Mouse (Mus musculus) hindbrain, embryonic 15.5 days (tissue): ENCODE data around the gene Afg3l1. TPM values are rescaled to one million over a fixed set of nuclear protein-coding genes. Genes with fewer than 3 reads are reported as not detected.
"Not testable (repeated sequence)": the region's sequence is repeated elsewhere in the genome, so short reads cannot be mapped to it uniquely, and the experiment has no call there.

Source experiments
- ATAC-seq: fragments of 200-750 bp; cut with Nextera tagmentation; 2 replicates; pipeline ENCODE4 v1.8.0; 2017; ENCODE audit warnings: low read depth, moderate number of reproducible peaks, moderate TSS enrichment; ENCODE audit not compliant: low FRiP score
- H3K27ac ChIP-seq: fragments of 300-500 bp; sonication (generic); replicated peaks from 2 replicates; pipeline ENCODE4 v1.5.1; 2015; ENCODE audit warnings: mild to moderate bottlenecking, inconsistent platforms
- H3K27me3 ChIP-seq: fragments of 300-500 bp; sonication (generic); 2 replicates; pipeline ENCODE4 v1.6.1; 2015; ENCODE audit warnings: control low read depth, inconsistent platforms
- H3K36me3 ChIP-seq: fragments of 300-500 bp; sonication (generic); 2 replicates; pipeline ENCODE4 v1.6.1; 2015; ENCODE audit warnings: control low read depth, inconsistent platforms
- H3K4me1 ChIP-seq: fragments of 300-500 bp; sonication (generic); replicated peaks from 2 replicates; pipeline ENCODE4 v1.6.1; 2015; ENCODE audit warnings: control low read depth, inconsistent platforms
- H3K4me2 ChIP-seq: fragments of 300-500 bp; sonication (generic); 2 replicates; pipeline ENCODE4 v1.6.1; 2015; ENCODE audit warnings: moderate library complexity, mild to moderate bottlenecking, inconsistent platforms
- H3K4me3 ChIP-seq: fragments of 300-500 bp; sonication (generic); 2 replicates; pipeline ENCODE4 v1.5.1; 2015; ENCODE audit warnings: mild to moderate bottlenecking, inconsistent platforms
- H3K9ac ChIP-seq: fragments of 300-500 bp; sonication (generic); 2 replicates; pipeline ENCODE4 v1.6.1; 2015; ENCODE audit warnings: inconsistent platforms
- H3K9me3 ChIP-seq: fragments of 300-500 bp; sonication (generic); 2 replicates; pipeline ENCODE4 v1.6.1; 2016; ENCODE audit warnings: control low read depth, inconsistent platforms
- WGBS: fragments of 180-500 bp; shearing (Covaris S2); methylation state at CpG from one replicate; pipeline ENCODE4 v1.1.7; 2015; 5-methylcytosine and 5-hydroxymethylcytosine counted together
- polyA plus RNA-seq: library from polyadenylated mRNA; unstranded; fragments of >200 nt; fragmentation: Nextera tagmentation; extraction: Ambion mirVana; gene quantifications from 2 replicates; pipeline ENCODE4 v1.2.1, GENCODE M21; 2015

Afg3l1 gene
- polyA plus RNA-seq, 1 experiment from 2014 or later, result 52.9 TPM

GRCm38 (mm10) chr8:123443576-123443921 is 34.2 kb upstream of the Afg3l1 start:
- H3K4me2 ChIP-seq, result peak overlapping the region; percentile 68
- H3K4me1 ChIP-seq, result peaks cover 18% of the 10 kb centered on the region
- H3K36me3 ChIP-seq, result peaks cover 5% of the 10 kb centered on the region; the same call in 1 of the 2 replicates
- ATAC-seq, result no peak
- peak overlapping the region; percentile 94; the same call in 1 of the 2 replicates for H3K27ac ChIP-seq
- H3K9ac ChIP-seq, result peak overlapping the region; percentile 84
- WGBS, result 30% methylated on average over 4 of the region's 4 CpGs
- H3K27me3 ChIP-seq, result no peaks in the 10 kb centered on the region
- no peaks in the 10 kb centered on the region for H3K9me3 ChIP-seq
- peak overlapping the region; percentile 83 for H3K4me3 ChIP-seq

GRCm38 (mm10) chr8:123444131-123444530 is 33.6 kb upstream of the Afg3l1 start:
- WGBS, result 90% methylated on average over 6 of the region's 6 CpGs
- H3K27me3 ChIP-seq, result no peaks in the 10 kb centered on the region
- peaks cover 18% of the 10 kb centered on the region for H3K4me1 ChIP-seq
- H3K27ac ChIP-seq, result no peak overlapping the region
- no peaks in the 10 kb centered on the region for H3K9me3 ChIP-seq
- peak overlapping the region; percentile 83 for H3K4me3 ChIP-seq
- peaks cover 7% of the 10 kb centered on the region; the same call in 1 of the 2 replicates for H3K36me3 ChIP-seq
- peak overlapping the region; percentile 68 for H3K4me2 ChIP-seq
- no peak overlapping the region for H3K9ac ChIP-seq
- ATAC-seq, result no peak

GRCm38 (mm10) chr8:123445981-123446380 is 31.7 kb upstream of the Afg3l1 start:
- no peak for ATAC-seq

GRCm38 (mm10) chr8:123446799-123447198 is 30.9 kb upstream of the Afg3l1 start:
- 93% methylated on average over 6 of the region's 6 CpGs for WGBS

More at GRCm38 (mm10) chr8:123445981-123446380, 31.7 kb upstream of the Afg3l1 start:
- H3K9me3 ChIP-seq, result no peaks in the 10 kb centered on the region
- 89% methylated on average over 10 of the region's 10 CpGs for WGBS
- peaks cover 13% of the 10 kb centered on the region; the same call in 1 of the 2 replicates for H3K36me3 ChIP-seq
- no peak overlapping the region for H3K4me3 ChIP-seq
- H3K4me1 ChIP-seq, result peaks cover 18% of the 10 kb centered on the region
- H3K4me2 ChIP-seq, result no peak overlapping the region
- H3K27me3 ChIP-seq, result no peaks in the 10 kb centered on the region
- H3K27ac ChIP-seq, result no peak overlapping the region
- no peak overlapping the region for H3K9ac ChIP-seq

GRCm38 (mm10) chr8:123450783-123451182 is 26.9 kb upstream of the Afg3l1 start:
- Histone ChIP-seq H3K36me3 (peaks cover 50% of the 10 kb centered on the region), H3K4me2 (no peak overlapping the region), H3K27me3 (no peaks in the 10 kb centered on the region), H3K27ac (no peak overlapping the region), H3K9ac (no peak overlapping the region), H3K4me1 (no peaks in the 10 kb centered on the region), H3K9me3 (no peaks in the 10 kb centered on the region), H3K4me3 (no peak overlapping the region)
- WGBS, result 92% methylated on average over 5 of the region's 5 CpGs
- no peak for ATAC-seq

More at GRCm38 (mm10) chr8:123446799-123447198, 30.9 kb upstream of the Afg3l1 start:
- Histone ChIP-seq H3K9me3 (no peaks in the 10 kb centered on the region), H3K4me1 (peaks cover 18% of the 10 kb centered on the region), H3K27ac (no peak overlapping the region), H3K9ac (no peak overlapping the region), H3K4me2 (no peak overlapping the region), H3K27me3 (no peaks in the 10 kb centered on the region), H3K4me3 (no peak overlapping the region), H3K36me3 (peaks cover 19% of the 10 kb centered on the region; the same call in 1 of the 2 replicates)
- no peak for ATAC-seq

GRCm38 (mm10) chr8:123451747-123452146 is 26.0 kb upstream of the Afg3l1 start:
- not testable (repeated sequence) for H3K4me3 ChIP-seq, H3K9me3 ChIP-seq, H3K9ac ChIP-seq, H3K4me1 ChIP-seq, H3K4me2 ChIP-seq, H3K27ac ChIP-seq, ATAC-seq, H3K27me3 ChIP-seq
- peaks cover 60% of the 10 kb centered on the region for H3K36me3 ChIP-seq
- 97% methylated on average over 12 of the region's 12 CpGs for WGBS

- Histone ChIP-seq H3K4me2 (no peak overlapping the region), H3K4me3 (no peak overlapping the region), H3K9me3 (no peaks in the 10 kb centered on the region), H3K27ac (no peak overlapping the region), H3K27me3 (no peaks in the 10 kb centered on the region), H3K4me1 (no peaks in the 10 kb centered on the region), H3K9ac (no peak overlapping the region), H3K36me3 (peaks cover 64% of the 10 kb centered on the region)
- ATAC-seq, result no peak
- WGBS, result 85% methylated on average over 4 of the region's 4 CpGs
Observed at GRCm38 (mm10) chr8:123452149-123452548, 25.6 kb upstream of the Afg3l1 start.

DNA sequence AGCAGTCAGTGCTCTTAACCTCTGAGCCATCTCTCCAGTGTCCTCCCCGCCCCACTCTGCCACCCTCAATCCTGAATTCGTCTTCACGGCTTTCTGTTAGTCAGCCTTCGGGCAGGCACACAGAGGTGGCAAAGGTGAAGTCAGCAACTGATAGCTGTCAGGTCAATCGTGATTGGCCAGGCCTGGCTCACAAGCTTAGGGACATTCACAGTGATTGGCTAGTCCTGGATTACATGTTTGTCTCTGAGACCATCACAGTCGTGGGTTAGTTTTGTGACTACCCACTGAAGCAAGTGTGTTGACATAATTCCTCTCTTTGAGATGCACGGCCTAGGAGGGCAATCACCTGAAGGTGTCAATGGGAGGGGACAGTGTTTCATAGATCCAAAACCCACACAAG is 24.4 kb upstream of the Afg3l1 start:
- Histone ChIP-seq H3K36me3 (peaks cover 73% of the 10 kb centered on the region), H3K4me2 (no peak overlapping the region), H3K27me3 (no peaks in the 10 kb centered on the region), H3K27ac (no peak overlapping the region), H3K9me3 (no peaks in the 10 kb centered on the region), H3K9ac (no peak overlapping the region), H3K4me3 (no peak overlapping the region), H3K4me1 (no peaks in the 10 kb centered on the region)
- no peak for ATAC-seq
- 76% methylated on average over 7 of the region's 7 CpGs for WGBS

DNA sequence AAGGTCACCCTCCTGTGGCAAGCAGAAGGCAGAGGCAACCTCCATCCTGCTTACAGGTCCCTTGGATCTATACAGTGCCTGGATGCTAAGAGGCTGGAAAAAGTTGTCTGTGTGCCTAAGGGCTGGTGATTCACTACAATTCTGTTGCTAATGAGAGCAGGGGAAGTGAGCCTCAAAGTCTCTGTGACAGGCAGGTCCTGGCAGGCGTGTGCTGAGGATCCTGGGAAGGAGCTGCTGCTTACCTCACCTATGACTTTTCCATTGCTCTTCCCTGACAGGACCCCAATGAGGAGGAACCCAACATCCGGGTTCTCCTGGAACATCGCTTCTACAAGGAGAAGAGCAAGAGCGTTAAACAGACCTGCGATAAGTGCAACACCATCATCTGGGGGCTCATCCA is 23.8 kb upstream of the Afg3l1 start:
- 88% methylated on average over 5 of the region's 5 CpGs for WGBS

GRCm38 (mm10) chr8:123454559-123454958 is 23.1 kb upstream of the Afg3l1 start:
- Histone ChIP-seq H3K9ac (no peak overlapping the region), H3K36me3 (peaks cover 81% of the 10 kb centered on the region), H3K27ac (no peak overlapping the region), H3K4me3 (no peak overlapping the region), H3K27me3 (no peaks in the 10 kb centered on the region), H3K4me1 (no peaks in the 10 kb centered on the region), H3K4me2 (no peak overlapping the region), H3K9me3 (no peaks in the 10 kb centered on the region)
- no peak for ATAC-seq
- 97% methylated on average over 6 of the region's 6 CpGs for WGBS

More for the DNA sequence above, 23.8 kb upstream of the Afg3l1 start:
- no peaks in the 10 kb centered on the region for H3K27me3 ChIP-seq
- H3K36me3 ChIP-seq, result peaks cover 75% of the 10 kb centered on the region
- ATAC-seq, result no peak
- H3K4me3 ChIP-seq, result no peak overlapping the region
- no peaks in the 10 kb centered on the region for H3K9me3 ChIP-seq
- no peak overlapping the region for H3K27ac ChIP-seq
- no peak overlapping the region for H3K9ac ChIP-seq
- no peaks in the 10 kb centered on the region for H3K4me1 ChIP-seq
- no peak overlapping the region for H3K4me2 ChIP-seq

DNA sequence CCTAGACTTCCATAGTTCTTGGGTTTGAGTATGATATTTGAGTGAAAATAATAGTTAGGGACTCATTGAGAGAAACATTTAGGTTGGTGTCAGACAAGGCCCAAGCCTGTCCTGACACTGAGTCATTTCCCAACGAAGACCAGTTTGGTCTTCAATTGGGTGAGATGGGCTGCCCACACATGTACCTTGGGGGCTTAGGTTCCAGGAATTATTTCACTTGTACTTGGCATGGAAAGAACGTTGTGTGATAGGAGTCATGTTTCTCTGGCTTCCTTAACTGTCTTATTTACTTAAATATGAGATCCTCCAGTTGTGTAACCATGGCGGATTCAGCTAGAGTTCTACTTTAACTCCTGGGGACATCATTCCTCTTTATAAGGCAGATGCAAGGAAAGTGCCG is 14.1 kb upstream of the Afg3l1 start:
- Histone ChIP-seq H3K4me3 (no peak overlapping the region), H3K9ac (no peak overlapping the region), H3K27me3 (no peaks in the 10 kb centered on the region), H3K9me3 (no peaks in the 10 kb centered on the region), H3K4me1 (no peaks in the 10 kb centered on the region), H3K27ac (no peak overlapping the region), H3K4me2 (no peak overlapping the region), H3K36me3 (peaks cover 45% of the 10 kb centered on the region)
- no peak for ATAC-seq
- WGBS, result 93% methylated on average over 4 of the region's 4 CpGs

DNA sequence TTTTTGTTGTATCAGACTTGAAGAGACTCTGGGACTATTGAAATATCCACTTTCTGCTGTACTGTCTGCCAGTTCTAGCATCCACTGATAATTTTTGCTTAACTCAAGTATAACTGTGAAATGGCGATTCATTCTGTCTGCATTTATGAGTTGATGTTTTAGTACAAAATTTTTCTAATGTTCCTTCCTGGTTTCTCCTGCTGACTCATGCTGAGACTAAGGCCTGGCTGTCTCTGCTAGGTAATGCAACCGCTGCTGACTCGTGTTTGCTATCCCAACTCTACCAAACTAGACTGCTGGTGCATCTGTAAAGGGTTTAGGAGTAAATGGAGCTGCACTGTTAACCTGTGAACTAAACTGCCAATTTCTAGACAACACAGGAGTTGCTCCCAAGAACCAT is 10.2 kb upstream of the Afg3l1 start:
- whole genome bisulfite sequencing, result 83% methylated on average over 3 of the region's 3 CpGs
- H3K4me3 ChIP-seq, result no peak overlapping the region
- no peak overlapping the region for H3K27ac ChIP-seq
- H3K4me1 ChIP-seq, result no peaks in the 10 kb centered on the region
- no peak for ATAC-seq
- H3K9ac ChIP-seq, result no peak overlapping the region
- H3K4me2 ChIP-seq, result no peak overlapping the region
- H3K36me3 ChIP-seq, result peaks cover 13% of the 10 kb centered on the region
- no peaks in the 10 kb centered on the region for H3K27me3 ChIP-seq
- H3K9me3 ChIP-seq, result no peaks in the 10 kb centered on the region

GRCm38 (mm10) chr8:123472991-123473390 is 4.7 kb upstream of the Afg3l1 start:
- H3K9ac ChIP-seq, H3K4me1 ChIP-seq, H3K27me3 ChIP-seq, ATAC-seq, H3K4me3 ChIP-seq, H3K4me2 ChIP-seq, H3K36me3 ChIP-seq, H3K9me3 ChIP-seq, H3K27ac ChIP-seq: not testable (repeated sequence)
- 77% methylated on average over 6 of the region's 6 CpGs for WGBS
